Mouse (Mus musculus) naive thymus-derived CD4-positive, alpha-beta T cell, adult 2 months (primary cell): ENCODE data around the gene Hand1.

Experiments
- DNase-seq: peaks from one replicate; pipeline ENCODE4 v3.0.0-alpha.2; 2011; ENCODE audit warnings: low read depth

Hand1 gene

GRCm38 (mm10) chr11:57801766-57802510 lies 30.7 kb downstream of the Hand1 start:
- DNase-seq = peak; percentile 52

GRCm38 (mm10) chr11:57800971-57801765 lies 31.4 kb downstream of the Hand1 start, which contains the start of gene Sap30l:
Gene Sap30l (plus strand): TSS chr11:57801637.
- peak; percentile 96 for DNase-seq

GRCm38 (mm10) chr11:57800266-57800951 lies 32.2 kb downstream of the Hand1 start:
- peak; percentile 54 for DNase-seq

- no peak for DNase-seq
Observed at GRCm38 (mm10) chr11:57799456-57799855, 33.2 kb downstream of the Hand1 start.

GRCm38 (mm10) chr11:57797828-57798227 lies 34.8 kb downstream of the Hand1 start:
- no peak for DNase-seq

GRCm38 (mm10) chr11:57795086-57795485 lies 37.5 kb downstream of the Hand1 start:
- DNase-seq = no peak

GRCm38 (mm10) chr11:57790866-57791535 lies 41.6 kb downstream of the Hand1 start:
- DNase-seq = peak; percentile 44

- peak; percentile 86 for DNase-seq
Observed at GRCm38 (mm10) chr11:57787913-57788312, 44.7 kb downstream of the Hand1 start.

- DNase-seq = no peak
Observed at GRCm38 (mm10) chr11:57786616-57787418, 45.8 kb downstream of the Hand1 start.

- DNase-seq = no peak
Observed at GRCm38 (mm10) chr11:57779824-57780223, 52.8 kb downstream of the Hand1 start.
